Mouse (Mus musculus): ENCODE data around the gene Hoxb7. TPM values are rescaled to one million over a fixed set of nuclear protein-coding genes. Genes with fewer than 3 reads are reported as not detected.

Gene Hoxb7
- polyA plus RNA-seq, 1 experiment from 2014 or later = 0.25 TPM

DNA sequence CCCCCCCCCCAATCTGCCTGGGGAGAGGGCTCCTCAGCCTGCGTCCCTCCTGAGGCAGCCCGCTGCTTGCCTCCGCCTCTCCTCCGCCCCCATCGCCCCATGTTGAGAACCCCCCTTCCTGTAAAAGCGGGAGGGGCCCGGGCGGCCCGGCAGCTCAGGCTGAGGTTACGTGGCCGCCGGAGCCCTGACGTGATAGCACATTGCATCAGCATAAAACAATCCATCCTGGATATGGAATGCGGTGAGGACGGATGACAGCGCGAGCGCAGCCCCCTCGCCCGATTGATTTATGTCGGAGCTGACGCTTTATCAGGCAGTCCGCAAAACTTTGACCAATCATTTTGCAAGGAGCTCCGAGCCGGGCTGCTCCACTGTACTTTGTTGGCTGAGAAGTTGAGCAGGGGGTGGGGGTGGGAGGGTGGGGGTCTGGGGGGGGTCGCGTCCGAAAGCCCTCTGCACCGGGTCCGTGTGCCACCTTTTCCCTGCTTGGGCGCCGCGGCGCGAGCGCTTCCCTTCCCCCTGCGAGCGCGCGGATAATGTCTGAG is 15.4 kb upstream of the Hoxb7 start, which contains the start of gene Hoxb9:
TSS of gene Hoxb9 (plus strand) at position 462 of the 545 bp plus-strand sequence.
- Histone ChIP-seq H3K27ac (replicated peaks) (no peak within 1 kb of the TSS), H3K9me3 (no peaks in the 10 kb centered on the region), H3K9ac (no peak within 1 kb of the TSS), H3K27me3 (replicated peaks) (peaks cover 99% of the 10 kb centered on the region), H3K4me2 (peak within 1 kb of the TSS; percentile 55), H3K36me3 (no peaks in the 10 kb centered on the region), H3K4me3 (peak within 1 kb of the TSS; percentile 43), H3K4me1 (peaks cover 19% of the 10 kb centered on the region)
- no peak for ATAC-seq (ENCODE audit: extremely low read depth, insufficient number of reproducible peaks, low FRiP score, low TSS enrichment)
- 2% methylated on average over 40 of the region's 40 CpGs for WGBS

DNA sequence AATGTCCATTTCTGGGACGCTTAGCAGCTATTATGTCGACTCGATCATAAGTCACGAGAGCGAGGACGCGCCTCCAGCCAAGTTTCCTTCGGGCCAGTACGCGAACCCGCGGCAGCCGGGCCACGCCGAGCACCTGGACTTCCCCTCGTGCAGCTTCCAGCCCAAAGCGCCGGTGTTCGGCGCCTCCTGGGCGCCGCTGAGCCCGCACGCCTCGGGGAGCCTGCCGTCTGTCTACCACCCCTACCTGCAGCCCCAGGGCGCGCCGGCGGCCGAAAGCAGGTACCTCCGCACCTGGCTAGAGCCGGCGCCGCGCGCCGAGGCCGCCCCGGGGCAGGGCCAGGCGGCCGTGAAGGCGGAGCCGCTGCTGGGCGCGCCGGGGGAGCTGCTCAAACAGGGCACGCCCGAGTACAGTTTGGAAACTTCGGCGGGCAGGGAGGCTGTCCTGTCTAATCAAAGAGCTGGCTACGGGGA is 14.8 kb upstream of the Hoxb7 start:
- H3K27me3 ChIP-seq (replicated peaks) = peaks cover 99% of the 10 kb centered on the region
- peaks cover 19% of the 10 kb centered on the region for H3K4me1 ChIP-seq
- no peaks in the 10 kb centered on the region for H3K9me3 ChIP-seq
- no peak overlapping the region for H3K27ac ChIP-seq (replicated peaks)
- H3K4me2 ChIP-seq = peak overlapping the region; percentile 55
- under 1% methylated on average over 52 of the region's 52 CpGs for WGBS
- 0 out of 2 replicates have a peak, but pooled peaks have one; percentile 25 for ATAC-seq (ENCODE audit: extremely low read depth, insufficient number of reproducible peaks, low FRiP score, low TSS enrichment)
- H3K9ac ChIP-seq = no peak overlapping the region
- peak overlapping the region; percentile 43 for H3K4me3 ChIP-seq
- no peaks in the 10 kb centered on the region for H3K36me3 ChIP-seq

DNA sequence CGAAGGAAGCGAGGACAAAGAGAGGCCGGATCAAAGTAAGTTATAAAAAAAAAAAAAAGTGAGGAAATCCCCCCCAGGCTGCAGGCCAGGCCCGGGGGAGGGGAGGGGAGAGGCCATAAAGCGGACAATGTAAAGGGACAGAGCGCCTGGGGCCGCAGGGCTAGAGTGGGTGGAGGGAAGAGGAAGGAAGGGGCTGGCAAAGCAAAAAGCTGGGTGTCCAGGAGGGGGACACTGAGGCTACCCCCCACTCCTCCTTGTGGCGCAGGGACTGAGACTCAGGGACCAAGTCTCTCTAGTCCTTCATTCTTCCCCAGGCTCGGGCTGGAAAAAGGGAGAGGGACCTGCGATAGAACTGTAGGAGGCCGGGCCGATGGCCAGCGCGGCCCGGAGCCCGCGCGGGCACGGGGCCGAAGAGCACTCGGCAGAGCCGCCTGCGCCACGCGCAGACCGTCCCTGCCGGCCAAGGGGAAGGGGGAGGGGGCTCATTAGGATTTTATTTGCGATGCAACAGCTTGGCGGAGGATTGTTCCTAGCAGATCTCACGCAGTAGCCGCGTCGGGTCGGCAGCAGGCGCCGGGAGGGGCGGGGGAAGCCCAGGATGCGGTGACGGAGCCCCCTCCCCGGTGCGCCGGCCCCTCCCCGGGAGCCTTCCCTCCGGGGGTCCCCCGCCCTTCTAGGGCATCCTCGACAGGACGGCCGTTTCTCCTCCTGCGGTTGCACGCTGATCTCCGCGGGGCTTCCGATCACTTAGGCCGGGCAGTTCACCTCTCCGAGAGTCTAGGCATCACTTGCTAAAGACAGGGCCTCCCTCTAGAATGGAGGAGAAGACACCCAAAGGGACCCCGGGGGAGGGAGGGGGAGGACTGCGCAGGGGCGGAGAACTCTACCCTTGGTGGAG is 14.2 kb upstream of the Hoxb7 start:
- under 1% methylated on average over 58 of the region's 58 CpGs for WGBS
- no peaks in the 10 kb centered on the region for H3K9me3 ChIP-seq
- peak overlapping the region; percentile 43 for H3K4me3 ChIP-seq
- peaks cover 99% of the 10 kb centered on the region for H3K27me3 ChIP-seq (replicated peaks)
- H3K9ac ChIP-seq = no peak overlapping the region
- no peaks in the 10 kb centered on the region for H3K36me3 ChIP-seq
- H3K4me2 ChIP-seq = peak overlapping the region; percentile 55
- no peak for ATAC-seq (ENCODE audit: extremely low read depth, insufficient number of reproducible peaks, low FRiP score, low TSS enrichment)
- H3K27ac ChIP-seq (replicated peaks) = no peak overlapping the region
- peaks cover 19% of the 10 kb centered on the region for H3K4me1 ChIP-seq

DNA sequence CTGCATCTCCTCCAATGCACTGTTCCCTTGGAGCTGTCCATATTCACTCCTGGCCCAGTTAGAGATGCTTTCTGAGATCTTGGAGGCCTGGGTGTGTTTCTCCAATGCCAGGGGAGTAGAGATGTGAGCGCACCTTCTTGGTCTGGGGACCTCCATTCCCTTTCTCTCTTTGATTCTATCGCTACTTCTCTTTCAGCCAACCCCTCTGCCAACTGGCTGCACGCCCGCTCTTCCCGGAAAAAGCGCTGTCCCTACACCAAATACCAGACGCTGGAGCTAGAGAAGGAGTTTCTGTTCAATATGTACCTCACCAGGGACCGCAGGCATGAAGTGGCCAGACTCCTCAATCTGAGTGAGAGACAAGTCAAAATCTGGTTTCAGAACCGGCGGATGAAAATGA is 12.0 kb upstream of the Hoxb7 start:
- peaks cover 19% of the 10 kb centered on the region for H3K4me1 ChIP-seq
- no peak overlapping the region for H3K27ac ChIP-seq (replicated peaks)
- H3K4me3 ChIP-seq = no peak overlapping the region
- no peak overlapping the region for H3K9ac ChIP-seq
- 5% methylated on average over 10 of the region's 10 CpGs for WGBS
- H3K27me3 ChIP-seq (replicated peaks) = peaks cover 100% of the 10 kb centered on the region
- ATAC-seq (ENCODE audit: extremely low read depth, insufficient number of reproducible peaks, low FRiP score, low TSS enrichment) = no peak
- no peaks in the 10 kb centered on the region for H3K36me3 ChIP-seq
- no peak overlapping the region for H3K4me2 ChIP-seq
- no peaks in the 10 kb centered on the region for H3K9me3 ChIP-seq

DNA sequence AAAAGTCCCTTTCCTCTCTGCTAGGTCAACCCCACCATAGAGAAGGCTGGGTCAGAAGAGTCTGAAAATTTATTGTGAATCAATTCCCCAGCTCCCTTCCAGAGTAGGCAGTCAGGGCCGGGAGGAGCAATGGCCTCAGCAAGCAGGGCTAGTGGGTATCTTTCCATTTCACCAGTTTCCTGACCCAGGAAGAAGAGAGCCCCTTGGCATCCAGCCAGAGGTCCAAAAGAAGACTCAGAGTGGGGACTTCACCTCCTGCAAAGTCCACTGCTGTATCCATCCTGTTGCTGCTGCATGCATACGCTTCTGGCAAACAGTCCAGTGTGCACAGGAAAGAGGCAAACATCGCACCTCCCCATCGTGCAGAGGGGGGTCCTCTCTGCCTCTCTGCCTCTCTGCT is 10.5 kb upstream of the Hoxb7 start:
- Histone ChIP-seq H3K4me3 (no peak overlapping the region), H3K9me3 (no peaks in the 10 kb centered on the region), H3K9ac (no peak overlapping the region), H3K4me2 (no peak overlapping the region), H3K27me3 (replicated peaks) (peaks cover 100% of the 10 kb centered on the region), H3K36me3 (no peaks in the 10 kb centered on the region), H3K27ac (replicated peaks) (no peak overlapping the region), H3K4me1 (peaks cover 17% of the 10 kb centered on the region)
- no peak for ATAC-seq (ENCODE audit: extremely low read depth, insufficient number of reproducible peaks, low FRiP score, low TSS enrichment)
- WGBS = 5% methylated on average over 4 of the region's 4 CpGs

DNA sequence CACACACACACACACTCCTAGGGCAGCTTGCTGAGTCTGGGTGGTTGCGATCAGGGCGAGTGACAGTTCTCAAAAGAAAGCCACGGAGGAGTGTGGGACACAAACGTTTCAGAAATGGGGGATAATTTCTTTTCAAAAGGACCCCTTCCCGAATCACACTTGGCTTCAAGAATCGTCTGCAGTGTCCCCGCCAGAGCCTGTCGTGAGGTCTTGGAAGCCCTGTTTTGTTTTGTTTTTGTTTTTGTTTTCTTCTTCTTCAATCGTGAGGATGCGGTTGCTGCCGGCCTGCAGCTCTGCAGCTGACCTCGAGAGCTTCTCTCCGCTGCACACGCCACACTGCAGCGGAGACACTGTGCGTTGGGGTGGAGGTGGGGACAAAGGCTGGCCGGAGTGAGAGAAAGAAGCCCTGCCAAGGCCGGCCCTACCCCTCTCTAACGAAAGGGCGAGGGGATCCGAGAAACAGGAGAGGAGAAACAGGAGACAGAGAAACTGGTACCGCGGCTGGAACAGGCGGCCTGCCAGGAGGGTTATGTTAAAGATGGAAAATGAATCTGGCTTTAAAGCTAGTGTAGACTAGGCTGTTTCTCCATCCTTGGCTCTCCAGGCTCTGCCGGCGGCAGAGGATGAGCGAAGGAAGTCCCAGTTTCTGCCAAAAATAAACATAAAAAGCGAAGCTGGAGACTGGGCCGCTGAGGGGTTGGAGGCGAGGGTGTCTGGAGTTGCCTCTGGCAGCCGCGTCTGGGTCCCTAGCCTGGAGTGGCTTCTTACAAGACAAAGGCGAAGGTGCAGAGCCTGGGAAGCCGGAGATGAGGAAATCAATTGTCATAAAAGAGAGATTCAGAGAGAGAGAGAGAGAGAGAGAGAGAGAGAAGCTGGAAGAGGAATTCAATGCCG is 9.0 kb upstream of the Hoxb7 start:
- no peak overlapping the region for H3K27ac ChIP-seq (replicated peaks)
- no peaks in the 10 kb centered on the region for H3K36me3 ChIP-seq
- 1% methylated on average over 35 of the region's 35 CpGs for WGBS
- H3K4me2 ChIP-seq = no peak overlapping the region
- H3K27me3 ChIP-seq (replicated peaks) = peaks cover 100% of the 10 kb centered on the region
- peak overlapping the region; percentile 3; the same call in 1 of the 2 replicates for H3K4me3 ChIP-seq
- H3K4me1 ChIP-seq = peaks cover 2% of the 10 kb centered on the region
- no peak overlapping the region for H3K9ac ChIP-seq
- ATAC-seq (ENCODE audit: extremely low read depth, insufficient number of reproducible peaks, low FRiP score, low TSS enrichment) = no peak
- H3K9me3 ChIP-seq = no peaks in the 10 kb centered on the region

DNA sequence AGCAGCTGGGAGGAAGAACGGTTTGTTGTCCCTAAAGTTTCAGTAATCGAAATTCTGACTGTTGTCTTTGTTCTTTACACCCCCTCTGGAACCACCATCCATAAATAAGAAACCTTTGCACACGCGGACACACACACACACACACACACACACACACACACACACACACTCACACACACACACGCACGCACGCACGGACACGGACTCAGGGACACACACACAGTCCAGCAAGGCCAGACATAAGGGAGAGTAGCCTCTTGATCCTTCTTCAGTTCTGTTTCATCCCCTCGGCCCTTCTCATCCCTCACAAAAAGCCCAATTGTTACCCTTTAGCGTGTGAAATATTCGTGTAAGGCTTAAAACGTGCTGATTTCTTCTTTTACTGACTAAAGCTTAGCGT is 8.1 kb upstream of the Hoxb7 start:
- H3K27me3 ChIP-seq (replicated peaks) = peaks cover 100% of the 10 kb centered on the region
- WGBS = 20% methylated on average over 14 of the region's 14 CpGs
- H3K27ac ChIP-seq (replicated peaks) = no peak overlapping the region
- ATAC-seq (ENCODE audit: extremely low read depth, insufficient number of reproducible peaks, low FRiP score, low TSS enrichment) = no peak
- no peaks in the 10 kb centered on the region for H3K9me3 ChIP-seq
- no peak overlapping the region for H3K9ac ChIP-seq
- no peak overlapping the region for H3K4me2 ChIP-seq
- no peak overlapping the region for H3K4me3 ChIP-seq
- H3K4me1 ChIP-seq = peaks cover 5% of the 10 kb centered on the region; the same call in 1 of the 2 replicates
- H3K36me3 ChIP-seq = no peaks in the 10 kb centered on the region

DNA sequence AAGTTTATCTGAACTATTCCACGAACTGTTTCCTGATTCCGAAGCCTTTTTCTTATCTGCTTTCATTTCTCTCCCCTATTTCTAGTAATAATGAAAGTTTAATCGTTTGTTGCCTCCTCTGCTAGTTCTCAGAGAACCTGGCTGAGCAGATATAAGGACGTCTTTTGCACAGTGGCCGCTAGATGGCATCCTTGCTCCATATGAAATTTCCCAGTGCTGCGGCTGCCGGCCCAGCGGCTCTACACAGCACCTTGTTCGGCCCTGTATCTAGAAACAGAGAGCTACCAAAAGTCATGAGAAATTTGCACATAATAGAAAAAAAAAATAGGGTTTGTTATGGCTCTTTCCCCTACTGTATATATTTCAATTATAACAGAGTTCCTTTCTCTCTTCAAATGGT is 7.7 kb upstream of the Hoxb7 start:
- no peaks in the 10 kb centered on the region for H3K36me3 ChIP-seq
- no peak overlapping the region for H3K4me3 ChIP-seq
- peaks cover 5% of the 10 kb centered on the region; the same call in 1 of the 2 replicates for H3K4me1 ChIP-seq
- peaks cover 100% of the 10 kb centered on the region for H3K27me3 ChIP-seq (replicated peaks)
- no peak overlapping the region for H3K9ac ChIP-seq
- H3K4me2 ChIP-seq = no peak overlapping the region
- no peak for ATAC-seq (ENCODE audit: extremely low read depth, insufficient number of reproducible peaks, low FRiP score, low TSS enrichment)
- H3K27ac ChIP-seq (replicated peaks) = no peak overlapping the region
- H3K9me3 ChIP-seq = no peaks in the 10 kb centered on the region
- WGBS = under 1% methylated on average over 9 of the region's 9 CpGs

DNA sequence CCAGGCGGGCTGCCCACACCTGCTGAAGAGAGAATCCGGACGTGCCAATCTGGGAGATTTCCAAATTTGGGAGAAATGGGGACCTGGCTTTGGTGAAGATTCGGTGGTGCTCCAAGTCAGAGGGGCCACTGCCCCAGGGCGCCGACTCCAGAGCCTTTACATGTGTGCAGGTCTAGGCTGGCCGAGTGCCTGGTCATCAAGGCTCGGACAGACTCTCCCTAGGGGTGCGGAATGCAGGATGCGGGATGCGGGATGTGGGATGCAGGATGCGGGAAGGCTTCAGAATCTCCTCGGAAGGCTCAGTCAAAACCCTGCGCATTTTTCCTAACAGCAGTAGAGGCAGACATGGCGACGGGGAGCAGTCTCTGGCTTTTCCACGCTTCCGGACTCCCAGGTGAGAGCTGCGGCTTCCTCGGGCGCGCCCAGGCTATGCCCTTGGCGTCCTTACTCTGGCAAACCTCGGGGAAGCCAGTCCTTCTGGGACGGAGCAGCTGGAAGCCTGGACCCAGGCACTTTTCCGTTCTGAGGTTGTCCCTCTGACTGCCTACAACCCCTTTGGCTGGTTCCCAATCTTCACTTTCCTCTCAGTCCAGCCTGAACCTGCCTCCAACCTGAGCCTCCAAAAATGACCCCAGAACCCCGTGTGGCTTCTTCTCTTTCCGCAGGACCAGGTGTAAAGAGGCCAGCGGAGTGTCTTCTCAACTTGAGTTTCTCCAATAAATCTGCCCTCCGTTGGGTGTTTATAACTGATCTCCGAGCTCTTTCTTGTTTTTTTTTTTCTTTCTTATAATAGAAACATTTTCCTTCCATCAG is 6.8 kb upstream of the Hoxb7 start:
- no peaks in the 10 kb centered on the region for H3K9me3 ChIP-seq
- H3K4me1 ChIP-seq = peaks cover 13% of the 10 kb centered on the region
- ATAC-seq (ENCODE audit: extremely low read depth, insufficient number of reproducible peaks, low FRiP score, low TSS enrichment) = no peak

More for the DNA sequence above, 6.8 kb upstream of the Hoxb7 start:
- no peak overlapping the region for H3K9ac ChIP-seq
- H3K4me2 ChIP-seq = no peak overlapping the region
- no peaks in the 10 kb centered on the region for H3K36me3 ChIP-seq
- 3% methylated on average over 31 of the region's 31 CpGs for WGBS
- no peak overlapping the region for H3K4me3 ChIP-seq
- no peak overlapping the region for H3K27ac ChIP-seq (replicated peaks)
- H3K27me3 ChIP-seq (replicated peaks) = peaks cover 100% of the 10 kb centered on the region
